Mouse (Mus musculus) neutrophil, adult 5-6 weeks (primary cell): Measurements from ENCODE around the gene Mad2l2. TPM values are rescaled to one million over a fixed set of nuclear protein-coding genes. Genes with fewer than 3 reads are reported as not detected.
"Not testable (repeated sequence)": the region's sequence is repeated elsewhere in the genome, so short reads cannot be mapped to it uniquely, and the experiment has no call there.

Experiments
- ATAC-seq: fragments of 151-379, 151-347 bp; 2 replicates; pipeline ENCODE4 v1.8.0; 2017; ENCODE audit warnings: mild to moderate bottlenecking, moderate TSS enrichment; ENCODE audit not compliant: insufficient number of reproducible peaks, poor library complexity, low FRiP score, severe bottlenecking; ENCODE audit errors: extremely low read depth
- total RNA-seq: library from RNA; stranded (forward); fragments of 200-1000 nt; gene quantifications from 2 replicates; pipeline ENCODE4 v1.2.3, GENCODE M21; 2017

The Mad2l2 gene
- total RNA-seq, 1 experiment from 2014 or later, result 8.7 TPM

DNA sequence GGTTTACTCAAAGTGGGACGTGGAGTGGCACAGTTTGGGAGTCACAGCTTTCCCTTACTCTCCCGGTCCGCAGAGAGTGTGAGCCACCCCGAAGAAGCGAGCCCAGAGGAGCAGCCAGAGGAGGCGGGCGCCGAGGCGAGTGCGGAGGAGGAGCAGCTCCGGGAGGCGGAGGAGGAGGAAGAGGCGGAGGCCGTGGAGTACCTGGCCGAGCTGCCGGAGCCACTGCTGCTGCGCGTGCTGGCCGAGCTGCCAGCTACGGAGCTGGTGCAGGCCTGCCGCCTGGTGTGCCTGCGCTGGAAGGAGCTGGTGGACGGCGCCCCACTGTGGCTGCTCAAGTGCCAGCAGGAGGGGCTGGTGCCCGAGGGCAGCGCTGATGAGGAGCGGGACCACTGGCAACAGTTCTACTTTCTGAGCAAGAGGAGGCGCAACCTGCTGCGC, 33.8 kb downstream of the Mad2l2 start:
- peak; percentile 52 for ATAC-seq

DNA sequence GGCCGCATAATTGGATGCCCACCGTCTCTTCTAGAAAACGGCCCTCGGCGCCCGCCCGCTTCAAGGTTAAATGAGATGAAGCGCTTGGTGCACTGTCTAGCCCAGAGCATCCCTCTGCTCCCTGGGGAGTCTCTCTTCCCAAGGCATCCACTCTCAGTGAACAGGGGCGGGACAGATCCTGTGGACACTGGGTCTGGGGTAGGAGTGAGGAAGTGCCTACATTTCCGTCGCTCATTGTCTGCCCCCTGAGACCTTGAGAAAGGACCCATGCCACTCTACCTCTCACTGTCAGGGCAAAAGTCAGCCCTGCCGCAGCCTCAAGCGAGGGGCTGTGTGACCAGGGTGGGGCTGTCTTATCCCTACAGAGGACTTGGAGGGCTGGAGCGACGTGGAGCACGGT, 34.3 kb downstream of the Mad2l2 start:
- ATAC-seq, result no peak

DNA sequence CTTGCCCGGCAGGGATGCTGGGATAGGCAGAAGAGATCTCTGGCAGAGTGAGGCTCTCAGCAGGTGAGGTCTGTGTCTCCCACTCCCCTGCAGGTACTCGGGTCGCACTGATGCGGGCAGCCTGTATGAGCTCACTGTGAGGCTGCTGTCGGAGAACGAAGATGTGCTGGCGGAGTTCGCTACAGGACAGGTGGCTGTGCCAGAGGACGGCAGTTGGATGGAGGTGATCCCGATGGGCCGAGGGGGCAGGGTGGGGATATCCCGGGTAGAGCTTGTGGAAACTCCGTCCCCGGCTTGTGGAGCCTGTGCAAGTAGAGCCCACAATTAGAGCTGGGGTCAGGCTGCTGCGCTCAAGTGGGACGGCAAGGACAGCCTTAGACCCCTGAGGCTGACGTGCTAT, 35.4 kb downstream of the Mad2l2 start:
- ATAC-seq, result no peak

DNA sequence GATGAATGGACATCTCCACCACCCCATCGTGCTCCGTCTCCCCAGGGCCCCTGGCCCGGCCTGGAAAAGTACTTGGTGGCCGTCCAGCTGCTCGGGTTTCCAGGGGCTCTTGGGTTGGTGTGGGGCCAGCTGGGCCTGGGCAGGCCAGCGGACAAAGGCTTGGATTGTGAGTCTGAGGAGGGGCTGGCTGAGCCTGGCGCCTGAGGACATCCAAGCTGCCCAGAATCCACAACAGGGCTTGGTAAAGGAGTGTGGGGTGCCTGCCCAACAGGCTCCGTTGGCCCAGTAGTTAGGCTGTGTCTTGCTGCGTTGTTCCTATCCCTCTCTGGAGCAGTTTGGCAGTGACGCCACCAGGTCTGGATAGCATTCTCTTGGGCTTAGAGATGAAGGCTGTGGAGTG, 36.2 kb downstream of the Mad2l2 start:
- ATAC-seq, result no peak

DNA sequence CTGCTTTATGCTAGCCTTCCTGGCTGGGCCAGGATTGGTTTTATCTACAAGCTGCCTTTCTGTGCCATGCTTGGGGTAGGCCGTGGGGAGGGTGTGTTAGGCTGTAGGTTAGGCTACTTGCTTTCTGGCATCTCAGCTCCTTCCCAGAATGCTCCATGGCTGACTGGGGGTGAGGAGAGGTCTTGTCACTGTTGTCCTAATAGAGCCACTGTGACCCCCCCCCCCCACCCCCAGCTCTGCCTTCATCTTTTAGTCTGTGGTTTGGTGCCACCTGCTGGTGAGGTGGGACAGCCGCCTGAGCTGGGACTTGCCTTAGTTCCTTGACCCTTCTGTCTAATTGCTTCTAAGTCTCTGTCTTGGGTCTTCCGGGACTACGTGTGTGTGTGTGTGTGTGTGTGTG, 36.8 kb downstream of the Mad2l2 start:
- no peak for ATAC-seq

DNA sequence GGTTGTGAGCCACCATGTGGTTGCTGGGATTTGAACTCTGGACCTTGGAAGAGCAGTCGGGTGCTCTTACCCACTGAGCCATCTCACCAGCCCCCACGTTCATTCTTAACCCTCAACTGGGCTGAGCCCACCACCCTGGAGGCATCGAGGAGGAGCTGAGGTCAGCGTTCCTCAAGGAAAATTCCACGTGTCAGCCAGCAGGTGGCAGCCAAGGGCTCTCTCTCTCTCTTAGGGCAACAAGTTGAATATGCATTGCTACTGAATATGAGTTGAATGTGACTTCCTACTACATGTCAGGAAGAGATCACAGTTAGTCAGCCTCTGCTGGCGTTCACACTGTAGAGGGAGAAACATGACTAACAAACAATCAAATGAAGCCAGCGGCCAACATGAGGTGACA, 38.1 kb downstream of the Mad2l2 start:
- peak; percentile 54 for ATAC-seq

DNA sequence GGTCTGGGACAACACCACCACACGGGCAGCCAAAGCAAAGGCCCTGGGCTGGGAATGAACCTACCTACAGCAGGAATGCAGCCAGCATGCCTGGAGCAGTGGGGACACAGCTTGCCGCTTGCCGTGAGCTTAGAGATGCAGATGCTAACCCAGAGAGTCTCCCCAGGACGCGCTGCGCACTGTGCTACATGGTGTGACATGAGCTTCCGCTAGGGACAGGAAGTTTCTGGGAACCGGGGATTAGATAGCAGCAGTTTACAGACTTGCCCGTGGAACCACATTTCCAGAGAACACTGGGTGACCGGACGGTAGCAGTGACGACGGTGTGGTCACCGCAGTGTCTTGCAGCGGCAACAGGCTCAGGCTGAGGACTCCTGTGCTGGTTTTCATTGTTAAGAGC, 39.4 kb downstream of the Mad2l2 start:
- no peak for ATAC-seq

DNA sequence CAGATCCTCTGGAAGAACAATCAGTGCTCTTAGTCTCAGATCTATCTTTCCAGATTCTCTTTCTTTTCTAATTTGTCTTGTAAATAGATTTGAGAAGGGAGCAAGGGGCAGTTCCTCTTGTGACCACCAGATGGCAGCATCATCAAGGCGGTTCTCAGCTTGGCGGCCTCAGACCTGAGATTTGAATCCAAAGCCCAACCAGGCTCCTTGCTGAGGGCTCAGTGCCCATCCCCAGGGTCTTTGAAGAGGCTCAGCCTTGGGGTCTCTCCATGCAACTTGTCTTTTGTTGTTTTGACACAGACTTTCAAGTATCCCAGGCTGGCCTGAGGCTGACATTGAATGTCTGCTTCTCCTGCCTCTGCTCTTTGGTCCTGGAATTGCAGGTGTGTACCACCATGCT, 40.7 kb downstream of the Mad2l2 start:
- ATAC-seq, result peak; percentile 47

DNA sequence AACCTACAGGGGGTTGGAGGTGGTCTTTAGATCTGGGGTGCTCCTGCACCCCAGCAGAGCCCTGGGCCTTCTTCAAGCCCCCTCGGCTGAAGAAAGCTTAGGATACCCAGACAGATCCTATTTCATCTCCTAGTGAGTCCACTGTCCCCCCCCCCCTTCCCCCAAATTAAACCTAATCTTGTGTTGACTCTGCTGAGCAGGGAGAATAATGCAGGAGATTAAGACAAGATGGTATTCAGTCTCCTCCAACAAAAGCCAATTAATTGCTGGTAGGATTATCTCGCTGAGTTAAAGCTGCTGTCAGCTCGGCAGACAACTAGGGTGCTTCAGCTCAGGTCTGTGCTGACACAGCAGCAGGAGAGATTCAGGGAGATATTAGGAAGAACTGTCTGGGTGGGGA, 41.1 kb downstream of the Mad2l2 start:
- ATAC-seq, result no peak

DNA sequence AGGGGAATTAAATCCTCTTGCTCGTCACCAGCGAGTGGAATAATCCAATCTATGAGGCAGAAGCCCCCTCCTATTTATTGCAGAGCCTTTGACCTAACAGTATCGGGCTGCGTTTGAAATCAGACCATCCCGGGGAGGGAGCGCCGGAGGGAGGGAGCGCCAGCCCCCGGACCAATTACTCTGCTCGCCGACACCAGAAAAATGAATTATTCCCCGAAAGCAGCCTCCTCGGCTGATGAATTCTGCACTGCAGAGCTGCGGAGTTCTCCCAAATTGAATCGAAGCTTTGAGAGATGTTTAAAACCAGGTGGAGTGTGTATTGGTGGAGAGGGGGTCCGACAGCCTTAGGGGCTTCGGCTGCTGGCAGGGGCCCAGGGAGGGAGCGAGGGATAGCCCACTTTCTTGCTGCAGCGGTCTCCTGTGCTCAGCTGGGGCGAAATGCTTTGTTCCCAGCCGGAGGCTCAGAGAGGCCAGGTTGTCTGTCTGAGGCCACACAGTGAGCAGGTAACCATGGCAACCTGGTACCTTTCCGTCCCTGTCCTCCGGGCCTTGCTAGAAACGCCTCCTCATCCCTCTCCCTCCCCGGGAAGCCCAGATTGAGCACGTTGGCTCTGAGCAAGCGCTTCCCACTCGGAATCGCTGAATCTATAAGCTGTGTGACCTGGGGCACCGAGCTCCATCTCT, 43.8 kb downstream of the Mad2l2 start:
- ATAC-seq, result no peak

DNA sequence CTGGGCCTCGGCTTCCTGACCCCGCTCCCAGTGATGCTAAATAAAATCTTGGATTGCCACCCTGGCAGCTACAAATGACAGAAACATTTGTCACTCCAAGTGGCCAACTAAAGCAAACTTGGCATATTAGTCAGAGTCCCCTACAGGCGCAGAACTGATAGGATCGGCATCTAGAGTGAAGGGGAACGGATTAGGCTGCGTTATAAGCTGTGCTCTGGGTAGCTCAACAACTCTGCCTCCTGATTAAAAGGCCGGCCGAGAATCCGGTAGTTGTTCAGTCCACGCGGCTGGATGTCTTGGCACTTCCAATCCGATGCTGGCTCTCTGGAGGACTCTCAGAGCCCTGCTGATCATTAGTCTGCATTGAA, 44.3 kb downstream of the Mad2l2 start:
- ATAC-seq, result no peak

DNA sequence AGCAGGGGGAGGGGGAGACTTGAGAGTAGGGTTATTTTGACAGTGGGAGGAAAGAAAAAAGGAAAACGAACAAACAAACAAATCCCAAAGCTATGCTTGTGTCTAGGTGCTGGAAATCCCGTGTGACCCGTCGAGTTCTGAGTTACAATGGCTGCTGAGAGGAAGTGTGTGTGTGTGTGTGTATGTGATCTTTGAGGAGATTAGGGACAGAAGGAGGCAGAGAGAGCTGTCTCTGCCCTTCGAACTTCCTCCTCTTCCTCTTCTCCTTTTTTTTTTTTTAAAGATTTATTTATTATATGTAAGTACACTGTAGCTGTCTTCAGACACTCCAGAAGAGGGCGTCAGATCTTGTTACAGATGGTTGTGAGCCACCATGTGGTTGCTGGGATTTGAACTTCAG, 46.4 kb downstream of the Mad2l2 start:
- ATAC-seq, result not testable (repeated sequence)

DNA sequence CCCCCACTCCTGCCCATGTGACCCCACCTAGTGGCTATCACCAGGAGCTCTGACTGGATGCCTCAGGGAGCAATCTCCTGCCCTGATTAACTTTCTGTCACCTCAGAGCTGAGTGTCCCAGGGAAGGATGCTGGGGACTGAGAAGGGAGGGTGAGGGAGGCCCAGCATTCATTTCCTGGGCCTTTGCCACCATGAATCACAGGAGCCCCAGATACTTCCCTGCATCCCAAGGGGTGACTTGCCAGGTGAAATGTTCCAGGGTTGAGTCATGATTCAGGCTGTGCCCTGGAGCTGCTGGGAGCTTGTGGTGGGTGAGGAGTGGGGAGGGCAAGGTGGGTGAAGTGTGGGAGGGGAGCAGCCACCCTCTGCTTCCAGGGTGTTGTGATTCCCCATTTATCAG, 47.5 kb downstream of the Mad2l2 start:
- no peak for ATAC-seq

DNA sequence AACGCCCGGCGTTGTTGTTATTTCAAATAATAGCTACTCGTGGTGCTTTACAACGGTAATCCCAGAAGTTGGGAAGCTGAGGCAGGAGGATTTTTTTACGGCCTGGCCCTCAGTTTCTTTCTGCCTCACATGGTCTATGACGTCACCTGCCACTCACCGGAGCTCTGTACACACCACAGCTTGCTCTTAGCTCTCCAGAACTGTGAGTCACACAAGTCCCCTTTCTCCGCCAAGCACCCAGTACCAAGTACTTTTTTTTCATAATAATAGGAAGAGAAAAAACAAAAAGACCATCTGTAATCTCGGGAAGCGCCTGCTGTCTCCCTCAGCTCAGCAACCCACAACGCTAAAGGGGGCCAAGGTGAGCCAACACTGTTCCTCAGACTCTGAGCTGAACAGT, 51.3 kb downstream of the Mad2l2 start:
- no peak for ATAC-seq

DNA sequence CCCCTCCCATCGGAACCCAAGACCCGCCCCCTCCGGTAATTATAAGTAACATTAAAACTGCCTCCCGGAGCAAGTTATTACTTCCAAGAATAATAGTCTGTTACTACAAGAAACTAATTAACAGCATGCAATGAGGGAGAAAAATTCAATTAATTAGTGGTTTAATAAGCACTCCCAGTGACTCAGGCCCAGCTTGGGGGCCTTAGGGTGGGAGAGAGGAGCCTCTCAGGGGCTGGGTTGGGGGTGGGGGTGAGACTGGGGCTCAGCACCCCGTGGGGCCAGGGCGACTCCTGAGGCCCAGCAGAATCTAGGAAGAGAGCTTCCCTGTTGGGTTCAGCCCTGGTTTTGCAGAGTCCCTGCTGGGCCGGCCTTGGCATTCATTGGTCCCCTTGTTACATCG, 52.2 kb downstream of the Mad2l2 start:
- no peak for ATAC-seq

DNA sequence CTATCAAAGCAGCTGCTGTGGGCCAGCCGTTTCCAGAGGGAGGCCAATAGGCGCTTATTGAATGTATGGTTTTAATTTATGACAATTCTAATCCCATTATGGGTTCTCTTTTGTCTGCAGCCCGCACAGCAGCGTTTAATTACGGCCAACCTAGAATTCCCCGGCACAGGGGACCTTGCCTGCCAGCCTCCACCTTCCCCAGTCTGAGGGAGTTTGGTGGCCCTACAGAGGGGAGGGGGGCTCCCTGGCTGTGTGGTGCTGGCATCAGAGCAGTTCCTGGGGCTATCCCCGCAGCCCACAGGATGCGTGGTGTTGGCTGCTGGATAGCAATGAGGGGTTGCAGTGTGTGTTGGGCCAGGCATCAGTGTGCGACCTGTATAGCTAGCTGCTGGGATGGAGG, 54.4 kb downstream of the Mad2l2 start:
- ATAC-seq, result no peak

DNA sequence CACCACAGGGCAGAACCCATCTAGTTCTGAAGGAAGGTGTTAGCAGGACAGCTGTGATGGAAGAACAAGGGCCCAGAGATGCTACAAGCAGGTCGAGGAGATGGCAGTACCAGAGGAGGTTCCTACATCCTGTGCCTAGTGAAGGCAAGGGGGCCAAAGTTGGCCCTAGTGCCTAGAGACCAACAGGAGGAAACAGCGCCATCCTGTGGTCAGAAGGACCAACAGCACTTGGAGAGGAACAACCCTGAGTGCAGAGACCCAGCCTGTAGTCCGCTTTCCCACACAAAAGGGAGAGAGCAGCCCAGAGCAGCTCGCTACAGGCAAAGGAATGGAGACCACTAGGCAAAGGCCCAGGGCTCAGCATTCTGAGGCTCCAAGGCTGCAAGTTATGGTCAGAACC, 55.6 kb downstream of the Mad2l2 start:
- ATAC-seq, result no peak

DNA sequence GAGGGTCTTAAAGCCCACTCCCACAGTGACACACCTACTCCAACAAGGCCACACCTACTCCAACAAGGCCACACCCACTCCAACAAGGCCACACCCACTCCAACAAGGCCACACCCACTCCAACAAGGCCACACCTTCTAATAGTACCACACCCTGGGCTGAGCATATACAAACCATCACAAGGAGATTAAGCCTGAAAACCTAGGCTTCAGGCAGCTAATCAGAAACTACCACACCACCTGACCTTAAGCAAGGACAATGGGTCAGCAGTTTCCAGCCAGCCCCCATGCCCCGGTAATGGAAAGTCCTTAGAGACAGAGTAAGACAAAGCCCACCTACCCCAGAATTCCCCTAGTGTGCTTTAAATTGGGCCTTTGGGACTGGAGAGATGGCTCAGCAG, 58.6 kb downstream of the Mad2l2 start:
- not testable (repeated sequence) for ATAC-seq

DNA sequence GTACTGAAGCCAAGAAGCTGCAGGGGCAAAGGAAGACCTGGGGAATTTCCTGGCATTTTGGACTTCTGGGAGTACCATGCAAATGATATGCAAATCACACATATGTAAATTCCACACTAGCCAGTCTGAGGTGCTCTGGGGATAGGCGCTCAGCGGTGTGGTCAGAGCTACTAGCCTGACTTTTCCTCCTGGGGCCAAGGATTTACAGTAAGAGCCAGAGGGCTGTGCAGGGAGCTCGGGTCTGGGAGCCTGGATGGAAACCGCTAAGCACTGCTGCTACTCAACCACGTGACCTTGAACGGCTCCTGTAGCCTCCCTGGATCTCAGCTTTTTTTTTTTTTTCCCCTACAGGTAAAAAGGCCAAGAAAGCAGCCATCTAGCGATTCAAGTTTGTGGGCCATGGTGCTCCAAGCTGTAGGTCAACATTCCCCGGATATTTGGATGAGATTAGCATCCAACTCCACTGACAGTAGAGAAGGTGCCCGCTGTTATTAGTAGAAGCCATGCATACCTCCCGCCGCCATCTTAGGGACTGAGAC, 62.6 kb downstream of the Mad2l2 start:
- ATAC-seq, result no peak

DNA sequence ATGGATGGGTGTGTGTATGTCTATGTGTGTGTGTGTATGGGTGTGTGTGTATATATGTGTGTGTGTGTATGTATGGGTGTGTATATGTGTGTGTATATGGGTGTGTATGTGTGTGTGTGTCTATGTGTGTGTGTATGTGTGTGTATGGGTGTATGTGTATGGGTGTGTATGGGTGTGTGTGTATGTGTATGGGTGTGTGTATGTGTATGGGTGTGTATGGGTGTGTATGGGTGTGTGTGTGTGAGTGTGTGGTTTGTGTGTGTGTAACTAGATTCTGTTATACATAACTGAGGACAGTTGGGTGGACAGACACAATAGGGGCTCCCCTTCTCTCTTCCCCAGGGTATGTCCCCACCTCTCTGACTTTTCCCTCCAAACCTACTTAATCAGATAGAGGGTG, 64.2 kb downstream of the Mad2l2 start:
- no peak for ATAC-seq
